Mouse (Mus musculus): Measurements from ENCODE around the gene B3gat2. TPM values are rescaled to one million over a fixed set of nuclear protein-coding genes. Genes with fewer than 3 reads are reported as not detected.

The B3gat2 gene
- polyA plus RNA-seq, 1 experiment: 58.8 TPM

DNA sequence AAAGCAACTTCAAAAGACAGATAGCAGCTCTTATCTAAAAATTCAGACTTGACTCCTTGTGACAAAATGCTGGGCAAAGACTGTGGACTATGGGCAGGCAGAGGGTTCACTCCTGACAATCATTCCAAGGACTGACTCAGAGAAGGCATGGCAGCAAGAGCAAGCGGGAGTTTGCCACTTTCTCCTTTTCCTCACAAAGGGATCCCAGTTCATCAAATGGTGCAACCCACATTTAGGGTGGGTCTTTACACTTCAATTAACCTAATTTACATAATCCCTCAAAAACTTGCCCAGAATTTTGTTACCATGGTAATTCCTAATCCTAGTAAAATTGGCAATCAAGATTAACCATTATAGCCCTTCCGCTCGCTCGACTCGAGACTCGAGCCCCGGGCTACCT, 123.4 kb downstream of the B3gat2 start:
- TF ChIP-seq CTCF (conservative IDR thresholded peaks at IDR 0.05; ENCODE audit: insufficient read depth, insufficient read length, low read depth, low read length) (no peak), POLR2A (IDR thresholded peaks at IDR 0.05; ENCODE audit: low read depth, low read length) (no peak)
- Histone ChIP-seq H3K4me3 (ENCODE audit: insufficient read depth, low read depth, low read length) (no peak overlapping the region), H3K27ac (ENCODE audit: insufficient read depth, low read depth, low read length) (no peak overlapping the region), H3K4me1 (ENCODE audit: control insufficient read depth, insufficient read depth, low read length) (no peaks in the 10 kb centered on the region), H3K36me3 (ENCODE audit: control insufficient read depth, insufficient read depth, low read length) (no peaks in the 10 kb centered on the region), H3K27me3 (replicated peaks; ENCODE audit: control insufficient read depth, insufficient read depth, low read length) (no peaks in the 10 kb centered on the region)
- no peak for DNase-seq
- WGBS: 96% methylated on average over 7 of the region's 7 CpGs

GRCm38 (mm10) chr1:23892072-23892471, 130.5 kb downstream of the B3gat2 start:
- TF ChIP-seq POLR2A (IDR thresholded peaks at IDR 0.05; ENCODE audit: low read depth, low read length) (no peak), CTCF (conservative IDR thresholded peaks at IDR 0.05; ENCODE audit: insufficient read depth, insufficient read length, low read depth, low read length) (no peak)
- 47% methylated on average over 1 of the region's 1 CpGs for WGBS
- H3K27ac ChIP-seq (ENCODE audit: insufficient read depth, low read depth, low read length): no peak overlapping the region
- no peak for DNase-seq
- H3K4me1 ChIP-seq (ENCODE audit: control insufficient read depth, insufficient read depth, low read length): no peaks in the 10 kb centered on the region
- H3K4me3 ChIP-seq (ENCODE audit: insufficient read depth, low read depth, low read length): no peak overlapping the region
- H3K27me3 ChIP-seq (replicated peaks; ENCODE audit: control insufficient read depth, insufficient read depth, low read length): no peaks in the 10 kb centered on the region
- H3K36me3 ChIP-seq (ENCODE audit: control insufficient read depth, insufficient read depth, low read length): no peaks in the 10 kb centered on the region

Other genes with a start within 250 kb of the B3gat2 start
- 43.8 and 57.8 TPM in 2 replicates for gene Smap1, start 160.6 kb downstream of the B3gat2 start, polyA plus RNA-seq (2012; rRNA removed)
- gene Sdhaf4, start 243.9 kb downstream of the B3gat2 start, polyA plus RNA-seq (2012; rRNA removed): 16.9 and 26.4 TPM in 2 replicates

Data from kidney, adult 2 months (tissue).